Mouse (Mus musculus) right cerebral cortex, postnatal 36 days (tissue): ENCODE results near the gene Tnks1bp1.

Experiments
- DNase-seq, 2 experiments: peaks; one replicate each; pipeline ENCODE4 v3.0.0; 2022; ENCODE audit warnings: low spot score in 2 of 2, mixed read lengths in 1 of 2

Gene Tnks1bp1

DNA sequence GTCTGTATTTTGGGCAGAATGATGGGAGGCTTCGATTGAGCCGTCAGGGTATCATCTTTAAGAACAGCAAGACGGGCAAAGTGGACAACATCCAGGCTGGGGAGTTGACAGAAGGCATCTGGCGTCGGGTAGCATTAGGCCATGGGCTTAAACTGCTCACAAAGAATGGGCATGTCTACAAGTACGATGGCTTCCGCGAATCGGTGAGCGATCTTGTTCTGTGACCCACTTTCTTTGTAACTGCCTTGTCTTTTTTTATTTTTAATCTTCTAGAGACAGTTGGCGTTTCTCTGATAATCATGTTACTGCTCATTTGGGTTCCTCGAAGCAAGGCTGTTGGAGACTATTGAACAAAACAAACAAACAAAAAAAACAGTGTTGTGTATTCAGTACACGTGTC, 9.5 kb upstream of the Tnks1bp1 start:
- no peak for DNase-seq

GRCm38 (mm10) chr2:85043623-85044022, 4.2 kb upstream of the Tnks1bp1 start:
- no peak for DNase-seq

DNA sequence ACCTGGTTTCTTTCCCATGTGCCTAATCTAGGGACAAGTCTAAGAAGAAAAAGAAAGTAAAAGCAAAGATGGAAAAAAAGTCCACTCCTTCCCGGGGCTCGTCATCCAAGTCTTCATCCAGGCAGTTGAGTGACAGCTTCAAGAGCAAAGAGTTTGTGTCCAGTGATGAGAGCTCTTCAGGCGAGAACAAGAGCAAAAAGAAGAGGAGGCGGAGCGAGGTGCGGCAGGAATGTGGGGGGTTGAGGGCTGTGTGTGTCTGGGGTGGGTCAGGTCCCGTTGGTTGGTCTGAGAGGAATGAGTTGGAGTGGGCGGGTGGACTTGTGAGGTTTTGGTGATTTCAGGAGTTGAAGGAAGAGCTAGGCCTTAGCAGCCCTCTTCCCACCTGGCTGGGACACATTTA, 1.6 kb upstream of the Tnks1bp1 start:
- no peak for DNase-seq

GRCm38 (mm10) chr2:85047081-85047480, 741 bp upstream of the Tnks1bp1 start:
- DNase-seq: no peak

DNA sequence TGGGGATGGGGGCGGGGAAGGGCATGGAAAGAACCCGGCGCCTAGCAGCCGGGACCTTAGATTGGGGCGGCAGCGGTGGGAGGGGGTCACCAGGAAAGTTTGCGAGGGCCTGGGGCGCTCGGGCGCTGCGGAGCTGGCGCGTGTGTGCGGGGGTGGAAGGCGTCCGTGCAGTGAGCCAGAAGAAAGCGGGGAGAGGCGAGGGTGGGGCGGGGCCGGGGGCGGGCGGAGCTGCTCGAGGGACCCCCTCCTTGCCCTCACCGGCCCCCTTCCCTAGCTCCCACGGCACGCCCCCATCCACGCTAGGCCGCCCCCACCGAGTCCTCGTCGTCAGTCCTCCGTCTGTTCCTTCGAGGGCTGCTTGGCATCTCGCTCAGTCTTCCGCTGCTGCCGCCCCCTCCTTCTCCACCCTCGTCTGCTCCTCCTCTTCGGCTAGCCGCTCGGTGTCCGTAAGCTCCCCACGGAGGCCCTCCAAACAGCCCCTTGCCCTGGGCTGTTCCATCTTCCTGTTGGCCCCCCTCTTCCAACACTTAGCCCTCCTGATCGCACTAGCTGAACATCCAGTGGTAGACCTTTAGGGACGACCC, 438 bp downstream of the Tnks1bp1 start:
- peak; percentile 71 to 74 for DNase-seq

GRCm38 (mm10) chr2:85049277-85049676, 1.5 kb downstream of the Tnks1bp1 start:
- no peak for DNase-seq

DNA sequence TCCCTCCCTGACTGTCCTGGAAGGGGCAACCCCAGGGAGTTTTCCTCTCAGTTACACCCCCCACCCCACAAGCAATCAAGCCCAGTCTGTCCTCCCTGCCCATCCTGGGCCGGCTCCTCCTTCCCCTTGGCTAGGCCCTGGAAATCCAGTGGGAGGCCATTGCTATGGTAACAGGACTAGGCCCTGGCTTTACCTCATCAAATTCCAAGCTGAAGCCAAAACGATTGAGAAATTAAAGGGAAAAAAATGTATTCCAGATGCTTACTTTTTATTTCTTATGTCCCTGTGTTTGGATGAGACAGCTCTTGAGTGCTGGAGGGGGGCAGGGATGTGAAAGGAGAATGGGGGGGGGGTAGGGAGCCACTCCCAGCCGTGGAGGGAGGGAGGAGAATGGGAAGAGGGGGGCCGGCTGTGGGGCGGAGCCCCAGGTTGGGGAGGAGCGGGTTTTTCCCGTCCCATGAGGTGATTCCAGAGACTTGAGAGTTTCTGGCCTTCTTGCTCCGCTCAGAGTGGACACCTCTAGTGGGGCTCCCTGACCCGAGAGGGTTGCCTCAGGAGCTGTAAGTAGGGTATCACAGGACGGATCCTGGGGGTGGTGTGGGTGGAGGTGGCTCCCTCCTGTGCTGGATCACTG, 2.3 kb downstream of the Tnks1bp1 start:
- DNase-seq: no peak

GRCm38 (mm10) chr2:85050746-85051145, 2.9 kb downstream of the Tnks1bp1 start:
- DNase-seq: no peak

- no peak for DNase-seq
Observed at GRCm38 (mm10) chr2:85053192-85053816, 5.5 kb downstream of the Tnks1bp1 start.

GRCm38 (mm10) chr2:85056711-85057110, 8.9 kb downstream of the Tnks1bp1 start:
- DNase-seq: no peak

GRCm38 (mm10) chr2:85059677-85060076, 11.9 kb downstream of the Tnks1bp1 start:
- DNase-seq: no peak

- no peak for DNase-seq
Observed at GRCm38 (mm10) chr2:85060591-85061060, 12.8 kb downstream of the Tnks1bp1 start.

- no peak for DNase-seq
Observed at GRCm38 (mm10) chr2:85061107-85061541, 13.3 kb downstream of the Tnks1bp1 start.

- DNase-seq: peak in 1 of 2 experiments; percentile 51
Observed at GRCm38 (mm10) chr2:85065141-85065875, 17.5 kb downstream of the Tnks1bp1 start.

DNA sequence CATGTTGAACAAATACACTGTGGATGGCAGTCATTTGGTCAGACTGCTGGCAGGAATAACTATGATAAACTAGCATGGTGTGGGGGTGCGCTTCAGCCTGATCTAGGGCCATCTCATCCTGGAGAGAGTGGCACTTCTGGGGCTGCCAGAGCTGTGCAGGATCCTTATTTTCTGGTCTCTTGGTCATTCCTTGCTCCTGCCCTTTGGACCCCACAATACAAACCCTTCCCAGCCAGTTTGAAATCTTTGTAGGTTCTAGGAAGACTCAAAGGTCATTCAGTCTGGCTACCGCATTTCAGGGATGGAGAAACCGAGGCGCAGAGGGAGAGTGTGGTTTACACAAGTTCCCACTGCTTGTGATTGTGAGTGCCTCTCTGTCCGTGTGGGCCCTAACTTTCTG, 19.1 kb downstream of the Tnks1bp1 start:
- DNase-seq: no peak

- no peak for DNase-seq
Observed at GRCm38 (mm10) chr2:85067903-85068625, 20.2 kb downstream of the Tnks1bp1 start.

- no peak for DNase-seq
Observed at GRCm38 (mm10) chr2:85068626-85069025, 20.8 kb downstream of the Tnks1bp1 start.

DNA sequence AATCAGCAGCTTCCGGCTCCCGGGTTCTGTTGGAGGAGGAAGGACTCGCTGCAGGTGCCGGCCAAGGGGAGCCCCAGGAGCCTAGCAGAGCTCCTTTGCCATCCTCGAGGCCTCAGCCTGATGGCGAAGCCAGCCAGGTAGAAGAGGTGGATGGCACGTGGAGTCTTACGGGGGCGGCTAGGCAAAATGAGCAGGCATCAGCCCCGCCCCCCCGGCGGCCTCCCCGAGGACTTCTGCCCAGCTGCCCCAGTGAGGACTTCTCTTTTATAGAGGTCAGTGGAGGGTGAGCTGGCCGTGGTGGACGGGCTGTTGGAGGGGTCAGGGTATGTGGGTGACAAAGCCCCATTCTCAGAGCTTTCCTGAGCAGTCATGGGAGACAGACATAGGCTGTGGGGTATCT, 22.3 kb downstream of the Tnks1bp1 start:
- DNase-seq: no peak

DNA sequence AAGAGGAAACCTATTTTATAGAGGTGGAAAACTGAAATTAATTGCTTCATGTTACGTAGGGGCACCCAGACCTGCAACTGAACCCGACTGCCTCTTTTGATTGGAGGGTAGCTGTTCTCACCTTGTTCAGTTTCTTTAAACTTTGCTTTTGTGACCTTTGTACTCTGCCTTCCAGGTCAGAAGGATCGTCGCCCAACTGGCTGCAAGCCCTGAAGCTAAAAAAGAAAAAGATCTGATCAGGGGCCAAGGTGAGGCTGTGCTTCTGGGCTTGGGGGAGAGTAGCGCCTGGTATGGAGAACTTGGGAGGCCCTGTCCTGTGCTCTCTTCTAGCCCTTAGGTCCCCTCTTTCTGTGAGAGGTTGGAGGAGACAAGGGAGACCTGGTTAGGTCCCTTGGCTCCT, 24.1 kb downstream of the Tnks1bp1 start:
- no peak for DNase-seq

GRCm38 (mm10) chr2:85073751-85074150, 25.9 kb downstream of the Tnks1bp1 start:
- DNase-seq: no peak

GRCm38 (mm10) chr2:85088716-85089646, 41.2 kb downstream of the Tnks1bp1 start:
- DNase-seq: no peak
